Mouse (Mus musculus) spleen, postnatal 36 days (tissue): Measurements from ENCODE around the gene Mrpl58.
"Not testable (repeated sequence)": the region's sequence is repeated elsewhere in the genome, so short reads cannot be mapped to it uniquely, and the experiment has no call there.

Source experiments
- DNase-seq, 2 experiments: peaks; one replicate each; pipeline ENCODE4 v3.0.0; 2022; ENCODE audit warnings: low spot score in 2 of 2, mixed read lengths in 1 of 2

The Mrpl58 gene

GRCm38 (mm10) chr11:115382891-115383290, 20.7 kb upstream of the Mrpl58 start:
- DNase-seq, result no peak

- no peak for DNase-seq
These were observed 19.7 kb upstream of the Mrpl58 start for GRCm38 (mm10) chr11:115383701-115384474.

GRCm38 (mm10) chr11:115384587-115384986, 19.0 kb upstream of the Mrpl58 start:
- no peak for DNase-seq

- DNase-seq, result not testable (repeated sequence)
These were observed 16.7 kb upstream of the Mrpl58 start for GRCm38 (mm10) chr11:115386859-115387258.

GRCm38 (mm10) chr11:115391358-115391757, 12.2 kb upstream of the Mrpl58 start:
- DNase-seq, result no peak

GRCm38 (mm10) chr11:115393721-115394325, 9.7 kb upstream of the Mrpl58 start:
- DNase-seq, result no peak

GRCm38 (mm10) chr11:115398085-115398484, 5.5 kb upstream of the Mrpl58 start:
- DNase-seq, result no peak

GRCm38 (mm10) chr11:115400126-115400525, 3.4 kb upstream of the Mrpl58 start:
- no peak for DNase-seq

GRCm38 (mm10) chr11:115400630-115401391, 2.7 kb upstream of the Mrpl58 start:
- DNase-seq, result no peak

- no peak for DNase-seq
These were observed 2.2 kb downstream of the Mrpl58 start for GRCm38 (mm10) chr11:115405723-115406122.

- DNase-seq, result peak; percentile 32 to 37
These were observed 3.4 kb downstream of the Mrpl58 start for GRCm38 (mm10) chr11:115406858-115407401.

- DNase-seq, result peak; percentile 24 to 38
These were observed 4.8 kb downstream of the Mrpl58 start for GRCm38 (mm10) chr11:115408266-115408920.

- DNase-seq, result no peak
These were observed 6.0 kb downstream of the Mrpl58 start for GRCm38 (mm10) chr11:115409556-115409955.

GRCm38 (mm10) chr11:115419531-115420237, 16.1 kb downstream of the Mrpl58 start, which contains the start of the genes Atp5h and Kctd2:
Gene Atp5h, minus strand, starts transcription at chr11:115419962.
Gene Kctd2, plus strand, starts transcription at chr11:115420128.
- peak; percentile 94 to 95 for DNase-seq

GRCm38 (mm10) chr11:115420336-115421190, 17.0 kb downstream of the Mrpl58 start:
- peak; percentile 37 to 47 for DNase-seq

GRCm38 (mm10) chr11:115421328-115421727, 17.8 kb downstream of the Mrpl58 start:
- DNase-seq, result no peak

- no peak for DNase-seq
These were observed 18.4 kb downstream of the Mrpl58 start for GRCm38 (mm10) chr11:115421972-115422371.

GRCm38 (mm10) chr11:115423091-115423490, 19.5 kb downstream of the Mrpl58 start:
- DNase-seq, result no peak

GRCm38 (mm10) chr11:115424666-115425065, 21.1 kb downstream of the Mrpl58 start:
- no peak for DNase-seq

- no peak for DNase-seq
These were observed 22.1 kb downstream of the Mrpl58 start for GRCm38 (mm10) chr11:115425671-115426070.
